Mouse (Mus musculus) intestine, postnatal 0 days (tissue): ENCODE data around the gene Efna2. TPM values are rescaled to one million over a fixed set of nuclear protein-coding genes. Genes with fewer than 3 reads are reported as not detected.
A peak's percentile ranks its signal among the peaks of the same experiment; 100 is the strongest.

Source experiments
- ATAC-seq: fragments of 200-750 bp; cut with Nextera tagmentation; 2 replicates; pipeline ENCODE4 v1.8.0; 2017; ENCODE audit warnings: mild to moderate bottlenecking, moderate TSS enrichment, moderate library complexity
- H3K27ac ChIP-seq: fragments of 300-500 bp; sonication (generic); 2 replicates; pipeline ENCODE4 v1.5.1; 2014; ENCODE audit warnings: mild to moderate bottlenecking, low read depth, low read length, moderate library complexity
- H3K27me3 ChIP-seq: fragments of 300-500 bp; sonication (generic); replicated peaks from 2 replicates; pipeline ENCODE4 v1.6.1; 2014; ENCODE audit warnings: low read length, mixed read lengths; ENCODE audit not compliant: control insufficient read depth, insufficient read depth
- H3K36me3 ChIP-seq: fragments of 300-500 bp; sonication (generic); 2 replicates; pipeline ENCODE4 v1.6.1; 2014; ENCODE audit warnings: mild to moderate bottlenecking, moderate library complexity; ENCODE audit not compliant: control insufficient read depth, insufficient read depth
- H3K4me1 ChIP-seq: fragments of 300-500 bp; sonication (generic); replicated peaks from 2 replicates; pipeline ENCODE4 v1.6.1; 2014; ENCODE audit warnings: antibody characterized with exemption, low read length, mixed read lengths; ENCODE audit not compliant: control insufficient read depth, insufficient read depth
- H3K4me2 ChIP-seq: fragments of 300-500 bp; sonication (generic); replicated peaks from 2 replicates; pipeline ENCODE4 v1.6.1; 2014; ENCODE audit warnings: low read depth, mild to moderate bottlenecking, moderate library complexity
- H3K4me3 ChIP-seq: fragments of 300-500 bp; sonication (generic); 2 replicates; pipeline ENCODE4 v1.5.1; 2014; ENCODE audit warnings: low read depth, low read length
- H3K9ac ChIP-seq: fragments of 300-500 bp; sonication (generic); 2 replicates; pipeline ENCODE4 v1.6.1; 2014; ENCODE audit warnings: mild to moderate bottlenecking, low read depth, low read length
- H3K9me3 ChIP-seq: fragments of 300-500 bp; sonication (generic); 2 replicates; pipeline ENCODE4 v1.6.1; 2016; ENCODE audit warnings: mixed run types; ENCODE audit not compliant: control insufficient read depth
- CTCF ChIP-seq: sonication (generic); IDR thresholded peaks from 2 replicates; pipeline ENCODE4 v1.5.1; 2016; ENCODE audit warnings: low read depth, mild to moderate bottlenecking, control low read depth, antibody characterized with exemption, moderate library complexity
- WGBS: fragments of 180-500 bp; shearing (Covaris S2); extraction: QIAGEN DNeasy Blood & Tissue Kit; methylation state at CpG from one replicate; pipeline ENCODE4 v1.1.7; 2014; 5-methylcytosine and 5-hydroxymethylcytosine counted together
- polyA plus RNA-seq: library from polyadenylated mRNA; unstranded; fragments of >200 nt; fragmentation: Nextera tagmentation; extraction: Ambion mirVana; gene quantifications from 2 replicates; pipeline ENCODE4 v1.2.1, GENCODE M21; 2015

The Efna2 gene
- polyA plus RNA-seq, 1 experiment from 2014 or later = 3.5 TPM

- Histone ChIP-seq H3K4me1 (no peaks in the 10 kb centered on the region), H3K9ac (peak overlapping the region; percentile 24; the same call in 1 of the 2 replicates), H3K27ac (peak overlapping the region; percentile 83), H3K4me3 (no peak overlapping the region; the same call in 1 of the 2 replicates), H3K36me3 (peaks cover 34% of the 10 kb centered on the region), H3K9me3 (no peaks in the 10 kb centered on the region), H3K27me3 (no peaks in the 10 kb centered on the region), H3K4me2 (peak overlapping the region; percentile 63)
- ATAC-seq = no peak
- WGBS = 85% methylated on average over 45 of the region's 45 CpGs
- no peak for TF ChIP-seq CTCF
Measured at GRCm38 (mm10) chr10:80171760-80172526, 7.3 kb upstream of the Efna2 start.

GRCm38 (mm10) chr10:80172527-80173292, 6.6 kb upstream of the Efna2 start, which contains the start of gene 1600002K03Rik:
1600002K03Rik (plus strand) TSS chr10:80172944.
- ATAC-seq = peak; percentile 68
- Histone ChIP-seq H3K27me3 (no peaks in the 10 kb centered on the region), H3K36me3 (peaks cover 34% of the 10 kb centered on the region), H3K4me1 (no peaks in the 10 kb centered on the region), H3K27ac (peak within 1 kb of the TSS; percentile 83), H3K9me3 (no peaks in the 10 kb centered on the region), H3K9ac (peak within 1 kb of the TSS; percentile 24), H3K4me2 (peak within 1 kb of the TSS; percentile 63), H3K4me3 (peak within 1 kb of the TSS; percentile 45)
- no peak for TF ChIP-seq CTCF
- WGBS = 7% methylated on average over 35 of the region's 35 CpGs

GRCm38 (mm10) chr10:80173358-80173757, 5.9 kb upstream of the Efna2 start:
- H3K27me3 ChIP-seq = no peaks in the 10 kb centered on the region
- peaks cover 34% of the 10 kb centered on the region for H3K36me3 ChIP-seq
- peak overlapping the region; percentile 45 for H3K4me3 ChIP-seq
- ATAC-seq = no peak
- no peaks in the 10 kb centered on the region for H3K9me3 ChIP-seq
- peak overlapping the region; percentile 83; the same call in 1 of the 2 replicates for H3K27ac ChIP-seq
- TF ChIP-seq CTCF = no peak
- H3K9ac ChIP-seq = no peak overlapping the region
- H3K4me1 ChIP-seq = no peaks in the 10 kb centered on the region
- peak overlapping the region; percentile 63 for H3K4me2 ChIP-seq
- 9% methylated on average over 11 of the region's 11 CpGs for WGBS

- ATAC-seq = no peak
- H3K4me3 ChIP-seq = no peak overlapping the region
- no peaks in the 10 kb centered on the region for H3K4me1 ChIP-seq
- H3K27ac ChIP-seq = no peak overlapping the region
- H3K27me3 ChIP-seq = no peaks in the 10 kb centered on the region
- H3K4me2 ChIP-seq = no peak overlapping the region
- no peak for TF ChIP-seq CTCF
- peaks cover 34% of the 10 kb centered on the region for H3K36me3 ChIP-seq
- WGBS = 87% methylated on average over 10 of the region's 10 CpGs
- H3K9ac ChIP-seq = no peak overlapping the region
- H3K9me3 ChIP-seq = no peaks in the 10 kb centered on the region
Measured at GRCm38 (mm10) chr10:80173955-80174640, 5.2 kb upstream of the Efna2 start.

- Histone ChIP-seq H3K4me3 (no peak overlapping the region), H3K27me3 (no peaks in the 10 kb centered on the region), H3K36me3 (peaks cover 28% of the 10 kb centered on the region), H3K9me3 (no peaks in the 10 kb centered on the region), H3K4me1 (no peaks in the 10 kb centered on the region), H3K4me2 (no peak overlapping the region), H3K9ac (no peak overlapping the region), H3K27ac (no peak overlapping the region)
- 42% methylated on average over 2 of the region's 2 CpGs for WGBS
- ATAC-seq = no peak
- TF ChIP-seq CTCF = peak; percentile 72
Measured at GRCm38 (mm10) chr10:80174705-80175104, 4.6 kb upstream of the Efna2 start.
